Mouse (Mus musculus) stomach, embryonic 15.5 days (tissue): ENCODE measurements around the gene Fam90a1a. TPM values are rescaled to one million over a fixed set of nuclear protein-coding genes. Genes with fewer than 3 reads are reported as not detected.
A peak's percentile ranks its signal among the peaks of the same experiment; 100 is the strongest.

ENCODE experiments used
- ATAC-seq: fragments of 200-750 bp; cut with Nextera tagmentation; 2 replicates; pipeline ENCODE4 v1.8.0; 2017; ENCODE audit warnings: low read depth, moderate number of reproducible peaks, moderate TSS enrichment; ENCODE audit not compliant: insufficient read depth, low FRiP score
- H3K27ac ChIP-seq: fragments of 300-500 bp; sonication (generic); 2 replicates; pipeline ENCODE4 v1.5.1; 2015; ENCODE audit warnings: mild to moderate bottlenecking, inconsistent platforms
- H3K27me3 ChIP-seq: fragments of 300-500 bp; sonication (generic); replicated peaks from 2 replicates; pipeline ENCODE4 v1.6.1; 2015; ENCODE audit warnings: inconsistent platforms
- H3K36me3 ChIP-seq: fragments of 300-500 bp; sonication (generic); 2 replicates; pipeline ENCODE4 v1.6.1; 2015; ENCODE audit warnings: inconsistent platforms
- H3K4me1 ChIP-seq: fragments of 300-500 bp; sonication (generic); 2 replicates; pipeline ENCODE4 v1.6.1; 2015; ENCODE audit warnings: inconsistent platforms
- H3K4me2 ChIP-seq: fragments of 300-500 bp; sonication (generic); 2 replicates; pipeline ENCODE4 v1.6.1; 2015; ENCODE audit warnings: mild to moderate bottlenecking, inconsistent platforms
- H3K4me3 ChIP-seq: fragments of 300-500 bp; sonication (generic); replicated peaks from 2 replicates; pipeline ENCODE4 v1.5.1; 2015; ENCODE audit warnings: inconsistent platforms
- H3K9ac ChIP-seq: fragments of 300-500 bp; sonication (generic); 2 replicates; pipeline ENCODE4 v1.6.1; 2015; ENCODE audit warnings: inconsistent platforms
- H3K9me3 ChIP-seq: fragments of 300-500 bp; sonication (generic); 2 replicates; pipeline ENCODE4 v1.6.1; 2016; ENCODE audit warnings: inconsistent platforms
- WGBS: fragments of 180-500 bp; shearing (Covaris S2); methylation state at CpG from one replicate; pipeline ENCODE4 v1.1.7; 2015; 5-methylcytosine and 5-hydroxymethylcytosine counted together
- polyA plus RNA-seq: library from polyadenylated mRNA; unstranded; fragments of >200 nt; fragmentation: Nextera tagmentation; extraction: Ambion mirVana; gene quantifications from 2 replicates; pipeline ENCODE4 v1.2.1, GENCODE M21; 2015

Fam90a1a gene
- polyA plus RNA-seq, 1 experiment from 2014 or later = not detected

DNA sequence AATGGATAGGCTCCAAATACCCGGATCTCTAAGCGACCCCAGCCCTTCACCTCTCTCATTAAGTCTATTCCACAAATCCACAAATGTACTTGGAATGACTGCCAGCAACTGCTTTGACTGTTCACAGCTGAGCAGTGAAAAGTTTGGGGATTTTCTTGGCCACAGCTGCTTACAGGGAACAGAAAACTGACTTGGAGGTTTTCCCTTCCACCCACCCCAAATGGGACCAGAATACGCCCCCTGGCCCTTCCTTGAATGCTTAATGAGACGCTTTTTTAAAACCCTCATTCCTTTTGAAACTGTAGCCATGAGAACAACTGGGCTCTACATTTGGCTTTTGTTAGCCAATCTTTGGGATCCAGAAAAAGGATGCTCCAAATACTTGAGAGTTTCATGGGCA is 19.7 kb downstream of the Fam90a1a start:
- H3K4me3 ChIP-seq = no peak overlapping the region
- WGBS = 68% methylated on average over 4 of the region's 4 CpGs
- no peak for ATAC-seq

GRCm38 (mm10) chr8:21981664-21982337 is 23.3 kb downstream of the Fam90a1a start:
- H3K9ac ChIP-seq = no peak overlapping the region
- H3K36me3 ChIP-seq = no peaks in the 10 kb centered on the region
- H3K4me3 ChIP-seq = no peak overlapping the region
- no peaks in the 10 kb centered on the region for H3K4me1 ChIP-seq
- no peaks in the 10 kb centered on the region for H3K27me3 ChIP-seq
- no peak for ATAC-seq
- no peaks in the 10 kb centered on the region for H3K9me3 ChIP-seq
- H3K4me2 ChIP-seq = no peak overlapping the region
- no peak overlapping the region for H3K27ac ChIP-seq
- WGBS = 64% methylated on average over 8 of the region's 8 CpGs

More for the DNA sequence above, 19.7 kb downstream of the Fam90a1a start:
- Histone ChIP-seq H3K36me3 (no peaks in the 10 kb centered on the region), H3K9me3 (no peaks in the 10 kb centered on the region), H3K9ac (no peak overlapping the region), H3K4me1 (no peaks in the 10 kb centered on the region), H3K27me3 (no peaks in the 10 kb centered on the region), H3K4me2 (no peak overlapping the region), H3K27ac (no peak overlapping the region)

DNA sequence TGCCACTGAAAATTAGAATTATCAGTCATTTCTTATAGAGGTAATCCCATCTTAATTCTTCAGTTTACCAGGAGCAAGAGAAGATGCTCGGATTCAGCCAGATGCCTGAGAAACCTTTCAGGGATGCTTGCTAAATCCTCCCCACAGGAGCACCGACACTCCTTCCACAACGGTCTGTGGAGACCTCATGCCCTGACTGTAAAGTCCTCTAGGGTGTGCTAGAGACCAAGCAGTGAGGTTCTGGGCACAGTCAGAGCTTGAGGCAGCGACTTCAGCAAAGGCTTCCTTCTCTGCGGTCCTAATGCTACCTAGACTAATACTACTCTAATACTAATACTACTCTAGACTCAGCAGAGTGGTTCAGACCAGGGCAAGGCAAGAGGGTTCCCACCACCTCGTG is 33.7 kb downstream of the Fam90a1a start:
- Histone ChIP-seq H3K4me2 (no peak overlapping the region), H3K4me3 (no peak overlapping the region), H3K4me1 (no peaks in the 10 kb centered on the region), H3K9me3 (no peaks in the 10 kb centered on the region), H3K27me3 (no peaks in the 10 kb centered on the region), H3K36me3 (no peaks in the 10 kb centered on the region), H3K9ac (no peak overlapping the region), H3K27ac (no peak overlapping the region)
- no peak for ATAC-seq
- WGBS = 27% methylated on average over 6 of the region's 6 CpGs

DNA sequence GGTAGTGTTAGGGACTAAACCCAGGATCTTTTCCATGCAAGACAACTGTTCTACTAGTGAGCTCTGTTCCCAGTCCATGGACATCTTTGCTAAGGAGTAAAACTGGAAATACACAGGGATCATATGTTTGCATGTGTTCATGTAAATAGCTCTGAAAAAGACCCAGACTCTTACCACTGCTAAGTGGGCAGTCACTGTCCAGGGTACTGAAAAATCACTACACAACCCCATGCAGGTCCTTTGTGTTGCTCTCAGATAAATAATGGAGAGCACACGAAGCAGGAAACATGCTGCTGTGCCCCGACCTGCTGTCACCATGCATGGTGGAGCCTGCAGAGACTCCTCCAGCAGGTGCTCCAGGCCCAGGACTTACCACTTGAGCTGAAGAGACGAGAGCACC is 36.7 kb downstream of the Fam90a1a start:
- Histone ChIP-seq H3K27ac (no peak overlapping the region), H3K4me1 (no peaks in the 10 kb centered on the region), H3K27me3 (no peaks in the 10 kb centered on the region), H3K9me3 (no peaks in the 10 kb centered on the region), H3K36me3 (no peaks in the 10 kb centered on the region), H3K4me2 (no peak overlapping the region), H3K4me3 (no peak overlapping the region), H3K9ac (no peak overlapping the region)
- WGBS = 47% methylated on average over 3 of the region's 3 CpGs
- ATAC-seq = no peak

GRCm38 (mm10) chr8:22004750-22005522 is 46.4 kb downstream of the Fam90a1a start:
- no peak overlapping the region for H3K4me3 ChIP-seq
- no peak for ATAC-seq
- H3K36me3 ChIP-seq = no peaks in the 10 kb centered on the region

GRCm38 (mm10) chr8:22006423-22006822 is 47.9 kb downstream of the Fam90a1a start:
- Histone ChIP-seq H3K27ac (no peak overlapping the region), H3K4me2 (no peak overlapping the region), H3K9me3 (no peaks in the 10 kb centered on the region), H3K4me3 (no peak overlapping the region), H3K4me1 (no peaks in the 10 kb centered on the region), H3K36me3 (no peaks in the 10 kb centered on the region), H3K9ac (no peak overlapping the region), H3K27me3 (no peaks in the 10 kb centered on the region)
- 73% methylated on average over 6 of the region's 6 CpGs for WGBS
- no peak for ATAC-seq

More at GRCm38 (mm10) chr8:22004750-22005522, 46.4 kb downstream of the Fam90a1a start:
- no peak overlapping the region for H3K27ac ChIP-seq
- no peaks in the 10 kb centered on the region for H3K27me3 ChIP-seq
- no peaks in the 10 kb centered on the region for H3K9me3 ChIP-seq
- H3K4me1 ChIP-seq = no peaks in the 10 kb centered on the region
- H3K9ac ChIP-seq = no peak overlapping the region
- H3K4me2 ChIP-seq = no peak overlapping the region
- 80% methylated on average over 14 of the region's 14 CpGs for WGBS

GRCm38 (mm10) chr8:22009403-22009802 is 50.9 kb downstream of the Fam90a1a start:
- H3K4me2 ChIP-seq = no peak overlapping the region
- no peaks in the 10 kb centered on the region for H3K36me3 ChIP-seq
- WGBS = 66% methylated on average over 3 of the region's 3 CpGs
- ATAC-seq = no peak
- H3K9ac ChIP-seq = no peak overlapping the region
- H3K4me3 ChIP-seq = no peak overlapping the region
- H3K27me3 ChIP-seq = no peaks in the 10 kb centered on the region
- H3K9me3 ChIP-seq = no peaks in the 10 kb centered on the region
- no peak overlapping the region for H3K27ac ChIP-seq
- H3K4me1 ChIP-seq = no peaks in the 10 kb centered on the region

DNA sequence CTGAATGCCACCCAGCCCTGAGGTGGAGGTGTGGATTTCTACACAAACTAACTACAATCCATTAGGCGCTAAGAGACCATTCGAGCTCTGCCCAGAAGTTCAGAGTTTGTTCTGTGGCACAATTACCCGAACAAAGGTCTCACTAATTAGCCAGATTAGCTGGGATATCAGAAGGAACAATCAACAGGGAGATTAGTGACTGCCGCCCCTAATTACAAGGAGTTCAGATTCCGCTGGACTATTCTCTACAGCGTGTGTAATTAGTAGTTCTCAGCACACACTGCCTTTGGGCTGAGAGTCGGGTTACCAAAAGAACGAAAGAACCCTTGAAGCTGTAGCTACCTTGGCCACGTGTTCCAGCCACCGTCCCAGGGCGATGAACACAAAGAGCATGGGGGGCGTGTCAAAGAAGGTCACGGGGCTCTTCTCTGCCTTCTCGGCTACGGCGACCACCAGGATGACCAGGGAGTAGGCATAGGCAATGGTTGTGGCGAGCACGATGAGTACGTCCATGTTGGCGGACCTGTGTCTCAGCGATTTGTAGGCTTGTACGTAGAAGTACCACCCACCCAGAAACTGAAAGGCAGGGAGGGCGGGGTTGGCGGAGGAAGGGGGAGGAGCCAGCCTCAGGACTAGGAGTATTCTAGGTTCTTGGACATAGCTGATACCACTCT is 54.7 kb downstream of the Fam90a1a start:
- no peak overlapping the region for H3K4me3 ChIP-seq
- 73% methylated on average over 24 of the region's 24 CpGs for WGBS
- H3K9ac ChIP-seq = no peak overlapping the region
- no peaks in the 10 kb centered on the region for H3K4me1 ChIP-seq
- ATAC-seq = peak; percentile 15; the same call in 1 of the 2 replicates
- H3K27ac ChIP-seq = no peak overlapping the region
- H3K27me3 ChIP-seq = no peaks in the 10 kb centered on the region
- no peaks in the 10 kb centered on the region for H3K36me3 ChIP-seq
- H3K9me3 ChIP-seq = no peaks in the 10 kb centered on the region
- no peak overlapping the region for H3K4me2 ChIP-seq

Other genes starting within 250 kb of the Fam90a1a start
- 13.3 and 15.1 TPM in 2 replicates for gene Defa24, start 224.2 kb upstream of the Fam90a1a start, polyA plus RNA-seq
- not detected in 2 replicates for gene Defb50, start 135.2 kb upstream of the Fam90a1a start, polyA plus RNA-seq
- gene Defb2, start 118.8 kb upstream of the Fam90a1a start, polyA plus RNA-seq = not detected in 2 replicates
- not detected in 2 replicates for gene Defb10, start 99.8 kb upstream of the Fam90a1a start, polyA plus RNA-seq
- not detected in 2 replicates for gene Defb9, start 73.3 kb upstream of the Fam90a1a start, polyA plus RNA-seq
- gene Defb11, start 52.3 kb upstream of the Fam90a1a start, polyA plus RNA-seq = not detected in 2 replicates
- gene Defb15, start 26.0 kb upstream of the Fam90a1a start, polyA plus RNA-seq = not detected in 2 replicates
- not detected in 2 replicates for gene Defb35, start 20.4 kb upstream of the Fam90a1a start, polyA plus RNA-seq
- not detected in 2 replicates for gene Defb13, start 12.0 kb upstream of the Fam90a1a start, polyA plus RNA-seq
- gene Ccdc70, start 11.1 kb downstream of the Fam90a1a start, polyA plus RNA-seq = not detected in 2 replicates
- 8.4 and 9.5 TPM in 2 replicates for gene Atp7b, start 101.6 kb downstream of the Fam90a1a start, polyA plus RNA-seq
- gene Alg11, start 102.0 kb downstream of the Fam90a1a start, polyA plus RNA-seq = 31.0 and 38.2 TPM in 2 replicates
- 0.27 and 0.39 TPM in 2 replicates for gene Nek5, start 166.3 kb downstream of the Fam90a1a start, polyA plus RNA-seq
- gene Nek3, start 207.7 kb downstream of the Fam90a1a start, polyA plus RNA-seq = 4.7 and 5.5 TPM in 2 replicates
- gene Ckap2, start 227.1 kb downstream of the Fam90a1a start, polyA plus RNA-seq = 42.1 and 50.1 TPM in 2 replicates
- 41.9 and 44.0 TPM in 2 replicates for gene Vps36, start 234.1 kb downstream of the Fam90a1a start, polyA plus RNA-seq